Mouse (Mus musculus) lung, postnatal 0 days (tissue): ENCODE data around the gene Tpm4. TPM values are rescaled to one million over a fixed set of nuclear protein-coding genes. Genes with fewer than 3 reads are reported as not detected.

Source experiments
- ATAC-seq: fragments of 200-750 bp; cut with Nextera tagmentation; 2 replicates; pipeline ENCODE4 v1.8.0; 2017; ENCODE audit warnings: moderate library complexity
- DNase-seq: peaks from one replicate; pipeline ENCODE4 v3.0.0-alpha.2; 2016; ENCODE audit warnings: low spot score
- H3K27ac ChIP-seq: fragments of 300-500 bp; sonication (generic); 2 replicates; pipeline ENCODE4 v1.5.1; 2014; ENCODE audit warnings: antibody characterized with exemption, mild to moderate bottlenecking, low read length, mixed read lengths
- H3K27me3 ChIP-seq: fragments of 300-500 bp; sonication (generic); replicated peaks from 2 replicates; pipeline ENCODE4 v1.6.1; 2014; ENCODE audit warnings: low read length, mixed read lengths; ENCODE audit not compliant: insufficient read depth
- H3K36me3 ChIP-seq: fragments of 300-500 bp; sonication (generic); 2 replicates; pipeline ENCODE4 v1.6.1; 2014; ENCODE audit warnings: low read length, mixed read lengths; ENCODE audit not compliant: insufficient read depth
- H3K4me1 ChIP-seq: fragments of 300-500 bp; sonication (generic); 2 replicates; pipeline ENCODE4 v1.6.1; 2014; ENCODE audit warnings: antibody characterized with exemption, low read depth, low read length, mixed read lengths; ENCODE audit not compliant: insufficient read depth
- H3K4me2 ChIP-seq: fragments of 300-500 bp; sonication (generic); replicated peaks from 2 replicates; pipeline ENCODE4 v1.6.1; 2014; ENCODE audit warnings: low read depth, mild to moderate bottlenecking, low read length, moderate library complexity, mixed read lengths
- H3K4me3 ChIP-seq: fragments of 300-500 bp; sonication (generic); 2 replicates; pipeline ENCODE4 v1.5.1; 2014; ENCODE audit warnings: low read depth, low read length
- H3K9ac ChIP-seq: fragments of 300-500 bp; sonication (generic); replicated peaks from 2 replicates; pipeline ENCODE4 v1.6.1; 2014; ENCODE audit warnings: low read depth, mild to moderate bottlenecking
- H3K9me3 ChIP-seq: fragments of 300-500 bp; sonication (generic); 2 replicates; pipeline ENCODE4 v1.6.1; 2016; ENCODE audit warnings: low read length, mixed read lengths
- CTCF ChIP-seq: IDR thresholded peaks from 2 replicates; pipeline ENCODE4 v1.5.1; 2016; ENCODE audit warnings: antibody characterized with exemption, mild to moderate bottlenecking
- EP300 ChIP-seq: IDR thresholded peaks from 2 replicates; pipeline ENCODE4 v1.6.1; 2016; ENCODE audit warnings: antibody characterized with exemption, mild to moderate bottlenecking, control low read depth
- WGBS: fragments of 180-500 bp; shearing (Covaris S2); extraction: QIAGEN DNeasy Blood & Tissue Kit; methylation state at CpG from one replicate; pipeline ENCODE4 v1.1.7; 2014; 5-methylcytosine and 5-hydroxymethylcytosine counted together
- polyA plus RNA-seq: library from polyadenylated mRNA; unstranded; fragments of >200 nt; fragmentation: Nextera tagmentation; extraction: Ambion mirVana; gene quantifications from 2 replicates; pipeline ENCODE4 v1.2.1, GENCODE M21; 2015

The Tpm4 gene
- polyA plus RNA-seq, 1 experiment from 2014 or later = 585 TPM

DNA sequence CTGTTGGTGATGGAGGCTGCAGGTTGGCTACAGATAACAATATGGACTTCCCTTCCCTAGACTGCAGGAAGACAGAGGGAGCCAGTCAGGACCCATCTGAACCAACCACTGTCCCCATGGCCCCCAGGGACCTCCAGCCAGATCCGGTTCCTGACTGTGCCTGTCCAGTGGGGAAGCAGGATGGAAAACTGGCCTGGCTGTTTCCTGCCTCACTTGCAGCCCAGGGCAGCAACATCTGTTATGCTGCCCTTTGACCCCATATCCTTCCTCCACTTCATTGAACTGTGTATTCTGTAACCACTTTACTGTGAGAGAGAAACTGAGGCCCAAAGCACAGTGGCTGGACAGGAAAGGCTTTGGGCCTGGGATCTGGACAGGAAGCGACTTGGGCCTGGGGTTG, 3.5 kb upstream of the Tpm4 start:
- H3K4me1 ChIP-seq = no peaks in the 10 kb centered on the region; the same call in 1 of the 2 replicates
- WGBS = 79% methylated on average over 2 of the region's 2 CpGs
- no peak overlapping the region for H3K9ac ChIP-seq
- no peaks in the 10 kb centered on the region for H3K9me3 ChIP-seq
- TF ChIP-seq CTCF (no peak), EP300 (0 out of 2 replicates have a peak, but pooled peaks have one; percentile 23)
- no peak overlapping the region for H3K4me2 ChIP-seq
- H3K4me3 ChIP-seq = no peak overlapping the region
- H3K36me3 ChIP-seq = no peaks in the 10 kb centered on the region
- ATAC-seq = no peak
- DNase-seq = peak; percentile 44
- no peaks in the 10 kb centered on the region for H3K27me3 ChIP-seq
- 0 out of 2 replicates have a peak overlapping the region, but pooled peaks have one; percentile 47 for H3K27ac ChIP-seq

DNA sequence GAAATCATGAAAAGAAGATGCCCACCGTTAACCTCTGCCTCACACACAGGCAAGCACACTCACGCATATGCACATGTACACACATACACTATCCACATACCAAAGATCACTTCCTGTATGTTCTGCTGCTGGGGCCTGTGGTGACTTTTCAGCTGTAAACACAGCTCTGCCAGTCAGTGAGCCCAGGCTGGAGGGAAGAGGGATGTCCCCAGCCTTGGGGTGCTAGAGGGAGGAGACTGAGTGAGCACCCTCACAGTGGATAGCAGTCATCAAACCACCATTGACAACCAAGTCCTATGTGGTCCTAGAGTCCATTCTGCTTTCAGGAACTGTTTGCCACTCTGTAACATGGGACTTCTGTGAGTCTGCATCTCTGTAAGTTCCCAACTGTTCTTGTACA, 2.9 kb upstream of the Tpm4 start:
- 69% methylated on average over 2 of the region's 2 CpGs for WGBS
- peak; percentile 11 for DNase-seq
- TF ChIP-seq CTCF (no peak), EP300 (no peak)

DNA sequence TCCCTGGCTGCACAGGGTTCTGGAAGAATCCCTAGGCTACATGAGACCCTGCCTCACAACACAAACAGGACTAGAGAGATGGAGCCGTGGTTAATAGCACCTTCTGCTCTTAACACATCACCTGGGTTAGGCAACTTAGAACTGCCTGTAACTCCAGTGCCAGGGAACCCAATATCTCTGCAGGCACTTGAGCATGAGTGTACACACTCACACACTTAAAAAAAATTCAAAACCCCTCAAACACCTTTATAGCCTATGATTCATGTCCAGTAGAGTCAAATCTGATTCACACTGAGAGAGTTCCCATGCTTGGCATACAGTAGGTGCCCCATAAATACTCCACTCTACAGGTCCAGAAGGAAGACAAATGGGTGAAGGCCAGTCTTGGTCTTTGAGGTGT, 2.4 kb upstream of the Tpm4 start:
- H3K27me3 ChIP-seq = no peaks in the 10 kb centered on the region
- WGBS = 46% methylated on average over 1 of the region's 1 CpGs
- H3K9me3 ChIP-seq = no peaks in the 10 kb centered on the region
- DNase-seq (peak; percentile 73), ATAC-seq (no peak)
- peak overlapping the region; percentile 47 for H3K27ac ChIP-seq
- no peak overlapping the region for H3K9ac ChIP-seq
- no peak overlapping the region for H3K4me3 ChIP-seq
- no peaks in the 10 kb centered on the region for H3K36me3 ChIP-seq
- TF ChIP-seq CTCF (no peak), EP300 (peak; percentile 56)
- H3K4me2 ChIP-seq = no peak overlapping the region
- H3K4me1 ChIP-seq = peaks cover 2% of the 10 kb centered on the region; the same call in 1 of the 2 replicates

More for the DNA sequence above, 2.9 kb upstream of the Tpm4 start:
- H3K27ac ChIP-seq = peak overlapping the region; percentile 47
- H3K4me2 ChIP-seq = no peak overlapping the region
- no peak overlapping the region for H3K4me3 ChIP-seq
- no peak for ATAC-seq
- H3K9me3 ChIP-seq = no peaks in the 10 kb centered on the region
- no peak overlapping the region for H3K9ac ChIP-seq
- no peaks in the 10 kb centered on the region for H3K36me3 ChIP-seq
- H3K27me3 ChIP-seq = no peaks in the 10 kb centered on the region
- no peaks in the 10 kb centered on the region; the same call in 1 of the 2 replicates for H3K4me1 ChIP-seq

DNA sequence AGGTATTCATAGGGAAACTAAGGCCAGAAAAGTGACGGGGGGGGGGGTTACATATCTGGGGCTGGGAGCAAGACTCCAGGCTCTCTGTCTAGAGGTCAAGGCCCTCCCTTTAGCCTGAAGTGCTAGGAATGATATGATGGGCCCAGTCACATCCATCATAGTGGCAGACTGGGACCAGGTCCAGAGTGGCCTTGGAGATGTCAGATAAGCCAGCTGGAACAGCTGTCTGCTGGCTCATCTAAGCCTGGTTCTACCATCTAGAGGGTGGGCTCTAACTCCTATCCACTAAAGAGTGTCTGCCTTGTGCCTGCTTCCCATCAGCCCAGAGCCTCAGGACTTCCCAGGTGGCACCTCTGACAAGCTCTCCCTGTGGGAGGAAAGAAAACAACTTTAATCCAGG, 1.9 kb upstream of the Tpm4 start:
- Histone ChIP-seq H3K27ac (0 out of 2 replicates have a peak overlapping the region, but pooled peaks have one; percentile 47), H3K9ac (no peak overlapping the region), H3K27me3 (no peaks in the 10 kb centered on the region), H3K36me3 (no peaks in the 10 kb centered on the region), H3K4me1 (peaks cover 6% of the 10 kb centered on the region; the same call in 1 of the 2 replicates), H3K9me3 (no peaks in the 10 kb centered on the region), H3K4me3 (no peak overlapping the region), H3K4me2 (no peak overlapping the region)
- peak; percentile 54 for DNase-seq
- ATAC-seq = no peak
- TF ChIP-seq CTCF = no peak
- no peak for TF ChIP-seq EP300
- 31% methylated on average over 1 of the region's 1 CpGs for WGBS

DNA sequence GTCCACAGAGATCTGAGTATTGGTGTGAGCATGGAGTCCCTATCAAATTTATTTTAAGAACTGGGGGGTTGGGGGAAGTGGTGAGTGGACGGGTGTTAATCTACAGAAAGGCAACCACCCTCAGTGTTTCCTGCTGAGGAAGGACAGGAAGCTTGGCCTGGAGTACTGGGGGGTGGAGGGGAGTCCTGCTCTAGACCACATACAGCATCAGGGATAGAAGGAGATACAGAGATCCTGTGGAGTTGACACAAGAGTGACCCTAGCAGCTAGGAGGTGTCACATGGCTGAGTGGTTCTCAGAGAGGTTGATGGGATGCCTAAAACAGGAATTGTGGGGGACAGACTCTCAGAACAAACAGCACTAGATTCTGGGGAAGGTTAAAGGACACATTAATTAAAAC, 1.3 kb upstream of the Tpm4 start:
- Histone ChIP-seq H3K4me3 (no peak overlapping the region), H3K4me1 (peaks cover 8% of the 10 kb centered on the region; the same call in 1 of the 2 replicates), H3K27me3 (no peaks in the 10 kb centered on the region), H3K4me2 (no peak overlapping the region), H3K27ac (no peak overlapping the region), H3K9me3 (no peaks in the 10 kb centered on the region), H3K9ac (no peak overlapping the region), H3K36me3 (0 out of 2 replicates have a peak, but pooled peaks cover 2% of the 10 kb centered on the region)
- ATAC-seq = no peak
- peak; percentile 8 for DNase-seq
- 35% methylated on average over 1 of the region's 1 CpGs for WGBS
- TF ChIP-seq CTCF (no peak), EP300 (no peak)

DNA sequence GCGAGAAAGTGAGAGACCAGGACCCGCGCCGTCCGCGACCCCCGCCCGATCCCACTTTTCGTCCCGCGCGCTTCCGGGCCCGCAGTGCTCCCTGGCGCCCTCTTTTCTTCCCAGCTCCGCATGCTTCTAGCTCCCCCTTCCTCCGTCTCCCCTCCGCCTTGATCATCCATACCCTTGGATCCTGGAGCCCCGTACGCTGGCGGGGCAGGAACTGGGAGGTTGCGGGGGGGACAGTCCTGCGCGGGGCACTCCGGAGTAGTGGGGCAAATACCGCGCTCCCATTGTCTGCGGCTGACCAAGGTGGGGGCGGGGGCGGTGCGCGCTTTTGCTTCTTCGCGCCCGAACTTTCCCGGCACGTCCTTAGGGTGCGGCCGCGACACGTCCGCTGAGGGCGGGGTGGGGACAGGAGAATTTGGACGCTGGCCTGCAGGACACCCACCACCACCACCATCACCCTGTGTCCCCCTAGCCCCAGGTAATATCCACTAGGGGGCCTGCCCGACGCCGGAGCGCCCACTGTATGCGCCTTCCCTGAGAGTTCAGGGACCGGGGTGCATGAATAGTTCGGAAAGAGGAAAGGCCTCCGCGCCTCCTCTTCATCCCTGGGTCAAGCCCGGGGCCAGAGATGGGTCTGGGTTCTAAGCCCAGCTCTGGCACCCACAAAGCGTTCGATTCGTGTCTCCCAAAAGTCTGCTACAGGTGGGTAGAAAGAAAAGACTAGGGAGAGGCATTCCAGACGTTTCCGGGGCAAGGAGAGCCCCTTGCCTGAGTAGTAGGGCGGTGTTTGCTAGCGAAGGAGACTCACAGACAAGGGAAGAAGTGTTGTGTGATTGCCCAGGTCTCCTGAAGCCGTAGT, 899 bp downstream of the Tpm4 start:
- Histone ChIP-seq H3K4me1 (peaks cover 8% of the 10 kb centered on the region; the same call in 1 of the 2 replicates), H3K9ac (peak overlapping the region; percentile 99), H3K9me3 (no peaks in the 10 kb centered on the region), H3K4me2 (peak overlapping the region; percentile 75), H3K36me3 (0 out of 2 replicates have a peak, but pooled peaks cover 7% of the 10 kb centered on the region), H3K4me3 (peak overlapping the region; percentile 97), H3K27ac (peak overlapping the region; percentile 99), H3K27me3 (no peaks in the 10 kb centered on the region)
- DNase-seq (peak; percentile 74), ATAC-seq (peak; percentile 53)
- WGBS = under 1% methylated on average over 43 of the region's 62 CpGs
- TF ChIP-seq CTCF (peak; percentile 49), EP300 (no peak)
